Mouse (Mus musculus) gastrocnemius, adult 2 months (tissue): ENCODE results near the gene Olfr822. TPM values are rescaled to one million over a fixed set of nuclear protein-coding genes. Genes with fewer than 3 reads are reported as not detected.
A peak's percentile ranks its signal among the peaks of the same experiment; 100 is the strongest.
"Not testable (repeated sequence)": the region's sequence is repeated elsewhere in the genome, so short reads cannot be mapped to it uniquely, and the experiment has no call there.

Source experiments
- DNase-seq: peaks from one replicate; pipeline ENCODE4 v3.0.0; 2022
- H3K27ac ChIP-seq: fragments of 200-600 bp; 2 replicates; pipeline ENCODE4 v1.8.1; 2022; ENCODE audit warnings: mild to moderate bottlenecking
- H3K4me3 ChIP-seq: fragments of 200-600 bp; 2 replicates; pipeline ENCODE4 v1.8.1; 2022; ENCODE audit warnings: mild to moderate bottlenecking, moderate library complexity
- CTCF ChIP-seq: fragments of 200-600 bp; IDR thresholded peaks from 2 replicates; pipeline ENCODE4 v1.8.1; 2022; ENCODE audit warnings: antibody characterized with exemption, mild to moderate bottlenecking, moderate library complexity
- intact Hi-C: fragments of 180-260 bp; cut with DNase I; formaldehyde crosslinking; loops from one replicate; pipeline ENCODE4 v1.15.1; 2025
- long read RNA-seq, 2 experiments: library from polyadenylated mRNA; stranded (forward); transcript quantifications; one replicate each; pipeline ENCODE4 v2.0.0; 2021
- total RNA-seq, 2 experiments: library from RNA; stranded (reverse); gene quantifications; 2 replicates each; pipeline ENCODE4 v1.2.3; 2021

Gene Olfr822
- not detected for total RNA-seq
- long read RNA-seq, experiment 1 = 0 reads
- long read RNA-seq, experiment 2 = 0 reads

DNA sequence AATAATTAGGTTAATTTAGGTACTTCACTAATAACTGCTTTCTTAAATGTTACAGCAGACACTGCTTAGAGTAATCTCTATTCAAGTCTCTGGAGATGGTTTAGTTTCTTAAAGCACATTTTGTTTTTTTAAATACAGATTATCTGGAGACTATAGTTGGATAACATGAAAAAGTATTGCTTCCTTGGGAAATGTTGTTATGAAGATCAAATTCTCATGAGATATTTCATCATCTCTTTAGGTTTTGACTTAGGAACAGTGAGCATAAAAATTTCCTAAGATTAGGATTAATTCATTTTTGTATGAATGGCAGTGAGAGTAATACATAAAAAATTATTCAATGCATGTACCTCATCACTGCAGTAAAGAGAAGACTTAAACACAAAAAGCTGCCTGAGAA is at the start of gene Olfr822:
Olfr822 (plus strand) TSS at position 301 of the 400 bp plus-strand sequence.
- no peak for DNase-seq
- TF ChIP-seq CTCF = no peak
- intact Hi-C loops = no loop called here
- H3K4me3 ChIP-seq = no peak within 1 kb of the TSS
- H3K27ac ChIP-seq = no peak within 1 kb of the TSS

- no peak for TF ChIP-seq CTCF
- DNase-seq = no peak
- Histone ChIP-seq H3K27ac (no peak within 1 kb of the TSS), H3K4me3 (no peak within 1 kb of the TSS)
- intact Hi-C loops = no loop called here
Measured at GRCm38 (mm10) chr10:130030048-130030447, 41.0 kb upstream of the Olfr822 start, which contains the start of gene Olfr821. Gene Olfr821 (plus strand): TSS chr10:130030348.

- H3K4me3 ChIP-seq = no peak overlapping the region
- no peak overlapping the region for H3K27ac ChIP-seq
- DNase-seq = no peak
- TF ChIP-seq CTCF = no peak
- intact Hi-C loops = no loop called here
Measured at GRCm38 (mm10) chr10:130037096-130037495, 33.9 kb upstream of the Olfr822 start.

DNA sequence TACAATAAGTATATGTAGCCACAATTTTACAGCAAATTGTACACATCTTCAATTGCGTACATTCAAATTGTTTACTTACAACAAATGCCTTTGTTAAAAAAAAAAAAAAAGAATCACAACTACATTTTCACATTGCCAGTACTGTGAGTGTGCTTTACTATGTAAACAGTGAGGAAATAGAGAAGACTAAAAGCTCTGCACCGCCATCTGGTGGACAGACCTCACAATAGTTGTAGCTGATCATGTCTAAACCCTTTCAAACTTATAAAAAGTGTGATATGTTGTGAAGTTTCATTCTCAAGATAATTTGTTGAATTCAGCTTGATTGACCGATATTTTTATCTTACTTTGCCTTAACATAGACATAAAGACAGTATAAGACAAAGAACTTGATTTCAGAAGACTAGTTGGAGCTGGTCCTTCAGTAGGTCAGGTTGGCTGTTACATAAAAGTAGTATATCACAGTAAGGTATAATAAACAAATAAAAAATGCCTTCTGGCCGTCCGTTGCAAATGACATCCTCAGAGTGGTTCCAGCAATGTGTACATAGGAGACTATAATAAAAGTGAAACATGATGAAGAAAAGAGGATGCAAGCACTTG is 21.9 kb downstream of the Olfr822 start:
- peak; percentile 41 for TF ChIP-seq CTCF
- no peak overlapping the region for H3K4me3 ChIP-seq
- no peak overlapping the region for H3K27ac ChIP-seq
- intact Hi-C loops = no loop called here
- DNase-seq = peak; percentile 19

GRCm38 (mm10) chr10:130096104-130096503 is 25.1 kb downstream of the Olfr822 start:
- intact Hi-C loops = no loop called here
- no peak overlapping the region for H3K4me3 ChIP-seq
- no peak for TF ChIP-seq CTCF
- H3K27ac ChIP-seq = no peak overlapping the region
- DNase-seq = no peak

DNA sequence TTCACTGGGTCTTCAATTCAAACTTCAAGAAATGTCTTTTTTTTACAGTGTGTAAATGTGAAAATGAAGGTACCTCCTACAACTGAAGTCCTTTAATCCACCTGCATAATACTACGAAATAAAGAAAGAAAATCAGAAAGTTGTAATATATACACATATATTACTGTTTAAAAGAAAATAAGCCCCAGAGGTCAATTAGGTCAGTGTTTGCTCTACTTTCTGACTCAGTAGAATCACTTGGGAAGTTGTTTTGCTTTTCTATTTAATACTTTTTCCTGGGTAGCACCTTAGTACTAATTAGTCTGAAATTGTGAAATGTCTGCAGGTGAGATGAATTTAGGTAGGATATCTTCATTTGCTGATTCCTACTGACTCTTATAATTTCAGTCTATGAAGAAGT is 44.3 kb downstream of the Olfr822 start, which contains the start of gene Olfr823:
Olfr823 (minus strand) TSS at position 101 of the 400 bp plus-strand sequence.
- intact Hi-C loops, H3K27ac ChIP-seq, H3K4me3 ChIP-seq, DNase-seq: not testable (repeated sequence)

DNA sequence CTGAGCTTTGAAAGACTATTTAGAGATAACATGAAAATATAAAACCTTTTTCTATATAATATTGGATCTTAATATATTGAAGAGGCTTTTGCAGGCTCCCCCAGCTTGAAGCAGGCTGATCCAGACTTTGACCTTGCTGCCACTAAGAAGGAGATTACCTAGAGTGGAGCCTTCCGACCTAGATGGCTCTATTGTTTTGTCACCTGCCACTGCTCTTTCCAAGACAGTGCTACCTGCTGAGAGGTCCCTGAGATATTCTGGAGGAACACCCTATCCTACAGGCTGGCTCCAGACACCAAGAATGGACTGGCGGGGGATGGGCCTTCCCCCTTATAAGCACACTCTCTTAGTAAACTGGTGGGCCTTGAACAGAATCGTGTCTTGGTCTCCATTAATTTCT is 45.0 kb downstream of the Olfr822 start:
- H3K4me3 ChIP-seq, DNase-seq, H3K27ac ChIP-seq, intact Hi-C loops: not testable (repeated sequence)

Other genes starting within 250 kb of the Olfr822 start
- not detected for gene Olfr812, start 225.1 kb upstream of the Olfr822 start, total RNA-seq
- gene Olfr813, start 215.8 kb upstream of the Olfr822 start, total RNA-seq = not detected
- not detected for gene Olfr814, start 191.4 kb upstream of the Olfr822 start, total RNA-seq
- gene Olfr815, start 165.3 kb upstream of the Olfr822 start, total RNA-seq = not detected
- not detected for gene Olfr816, start 155.6 kb upstream of the Olfr822 start, total RNA-seq
- not detected for gene Olfr818, start 122.1 kb upstream of the Olfr822 start, total RNA-seq
- gene Olfr819, start 103.9 kb upstream of the Olfr822 start, total RNA-seq = not detected
- gene Olfr247, start 95.1 kb upstream of the Olfr822 start, total RNA-seq = not detected
- not detected for gene Gm10310, start 86.1 kb upstream of the Olfr822 start, total RNA-seq
- not detected for gene Olfr820, start 58.6 kb upstream of the Olfr822 start, total RNA-seq
- gene Olfr821, start 40.9 kb upstream of the Olfr822 start, total RNA-seq = not detected
- not detected for gene Olfr823, start 44.2 kb downstream of the Olfr822 start, total RNA-seq
- gene Olfr824, start 58.8 kb downstream of the Olfr822 start, total RNA-seq = not detected
- gene Olfr825, start 95.6 kb downstream of the Olfr822 start, total RNA-seq = not detected
- not detected for gene Olfr826, start 113.0 kb downstream of the Olfr822 start, total RNA-seq
- not detected for gene Olfr827, start 143.2 kb downstream of the Olfr822 start, total RNA-seq
- gene Neurod4, start 209.0 kb downstream of the Olfr822 start, total RNA-seq = not detected